Mouse (Mus musculus) cerebellum, adult 11 months (tissue): ENCODE measurements at regions not wholly inside any gene's neighbourhood (a gene's known extent, or its start where the extent isn't known, plus 50 kb on each side); places are given as distances from the start of the nearest gene placed in this dataset.

Source experiments
- DNase-seq: peaks from one replicate; pipeline ENCODE4 v3.0.0; 2022

- DNase-seq: no peak
These were observed 340.1 kb upstream of the Dph6 start for GRCm38 (mm10) chr2:114994691-114995347.

- DNase-seq: no peak
These were observed 359.2 kb upstream of the Dph6 start for GRCm38 (mm10) chr2:115013916-115014315.

GRCm38 (mm10) chr2:115026777-115027176 lies 372.0 kb upstream of the Dph6 start:
- no peak for DNase-seq

GRCm38 (mm10) chr2:115031134-115031533 lies 376.4 kb upstream of the Dph6 start:
- no peak for DNase-seq

GRCm38 (mm10) chr2:115036205-115036604 lies 381.4 kb upstream of the Dph6 start:
- no peak for DNase-seq

- DNase-seq: no peak
These were observed 387.6 kb upstream of the Dph6 start for GRCm38 (mm10) chr2:115042299-115042785.

- DNase-seq: no peak
These were observed 401.7 kb upstream of the Dph6 start for GRCm38 (mm10) chr2:115056327-115057070.

- DNase-seq: no peak
These were observed 402.4 kb upstream of the Dph6 start for GRCm38 (mm10) chr2:115057200-115057599.

GRCm38 (mm10) chr2:115067489-115068163 lies 412.9 kb upstream of the Dph6 start:
- no peak for DNase-seq

GRCm38 (mm10) chr2:115069704-115070103 lies 414.9 kb upstream of the Dph6 start:
- no peak for DNase-seq

GRCm38 (mm10) chr2:115070123-115070522 lies 415.4 kb upstream of the Dph6 start:
- DNase-seq: no peak

GRCm38 (mm10) chr2:115070666-115071065 lies 415.9 kb upstream of the Dph6 start:
- DNase-seq: no peak

GRCm38 (mm10) chr2:115081563-115082291 lies 427.0 kb upstream of the Dph6 start:
- no peak for DNase-seq

- no peak for DNase-seq
These were observed 427.6 kb upstream of the Dph6 start for GRCm38 (mm10) chr2:115082292-115082809.

GRCm38 (mm10) chr2:115088421-115089120 lies 433.8 kb upstream of the Dph6 start:
- no peak for DNase-seq

GRCm38 (mm10) chr2:115090430-115091175 lies 435.8 kb upstream of the Dph6 start:
- DNase-seq: no peak

GRCm38 (mm10) chr2:115095351-115095750 lies 440.6 kb upstream of the Dph6 start:
- no peak for DNase-seq

- no peak for DNase-seq
These were observed 446.7 kb upstream of the Dph6 start for GRCm38 (mm10) chr2:115101501-115101900.

- no peak for DNase-seq
These were observed 461.9 kb upstream of the BC052040 start for GRCm38 (mm10) chr2:115119429-115120205.

GRCm38 (mm10) chr2:115120206-115120503 lies 461.4 kb upstream of the BC052040 start:
- no peak for DNase-seq
